7 mouse cellular contexts compared by ENCODE assay signal in the genomic region with DNA sequence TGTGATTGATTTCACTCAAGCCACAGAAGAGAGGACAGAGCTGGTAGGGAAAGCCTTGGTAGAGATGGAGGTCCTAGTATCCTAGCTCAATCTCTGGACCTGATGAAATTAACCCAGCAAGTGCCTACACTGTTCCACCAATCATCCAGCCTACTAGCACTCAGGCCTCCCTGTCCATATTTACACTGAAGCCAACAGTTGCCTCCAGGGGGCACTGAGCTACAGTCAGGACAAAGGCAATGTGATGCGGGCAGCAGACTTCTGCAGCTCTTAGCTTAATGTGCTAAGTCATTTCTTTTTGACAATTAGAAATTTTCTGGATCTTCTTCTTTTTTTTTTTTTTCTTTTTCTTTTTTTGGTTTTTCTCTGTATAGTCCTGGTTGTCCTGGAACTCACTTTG. TPM values are rescaled to one million over a fixed set of nuclear protein-coding genes. Genes with fewer than 3 reads are reported as not detected.
A peak's percentile ranks its signal among the peaks of the same experiment; 100 is the strongest.
DNase-seq lines count a peak whose midpoint lies in the region; ATAC-seq and TF ChIP-seq lines count a peak whose summit lies in the region.

No protein-coding gene starts in this region.

- no peak for TF ChIP-seq EP300 in CH12.LX (IDR thresholded peaks at IDR 0.05; ENCODE audit: low read length)

- H3K27me3 ChIP-seq in CH12.LX (replicated peaks) (no peaks in the 10 kb centered on the region), Patski (no peaks in the 10 kb centered on the region)
- H3K27me3 ChIP-seq in lung, embryonic 14.5 days (ENCODE audit: insufficient read depth, low read length), result no peaks in the 10 kb centered on the region

- peaks cover 10 to 22% of the 10 kb centered on the region in 2 experiments; a peak in 3 of 4 replicates for H3K4me1 ChIP-seq in CH12.LX (ENCODE audit: control insufficient read depth in 1 of 2, insufficient read depth in 2 of 2)
- no peaks in the 10 kb centered on the region for H3K4me1 ChIP-seq in lung, embryonic 14.5 days (ENCODE audit: insufficient read depth)

- no peak for TF ChIP-seq RAD21 in CH12.LX (IDR thresholded peaks at IDR 0.05; ENCODE audit: low read depth, low read length)

- POLR2A ChIA-PET in Patski (lab: Charles Lee), result no interaction called here

- peaks cover 8% of the 10 kb centered on the region for H3K79me2 ChIP-seq in CH12.LX (replicated peaks; ENCODE audit: control insufficient read depth, extremely low read depth, insufficient read depth, poor library complexity, severe bottlenecking)

- in situ Hi-C loops in CH12.LX (cut with MboI; ENCODE audit: low pct_ligation_motif_present, low pct_unique_long_range_greater_than_20kb, low sequenced_read_pairs), result no loop called here
- in situ Hi-C loops in Patski (cut with MboI; ENCODE audit: low pct_unique_long_range_greater_than_20kb), result loop anchor here (5.0 kb wide), 1 partner anchor 100 kb away; the partner anchor contains the start of gene Gm6096

- no peak overlapping the region for H3K27ac ChIP-seq in CH12.LX (ENCODE audit: insufficient read depth, low read depth)
- no peak overlapping the region for H3K27ac ChIP-seq in lung, embryonic 14.5 days (ENCODE audit: low read depth)

- peaks cover 60 to 89% of the 10 kb centered on the region in 2 experiments for H3K36me3 ChIP-seq in CH12.LX (replicated peaks in 1 of 2; ENCODE audit: control insufficient read depth in 1 of 2, insufficient read depth in 1 of 2, low read length in 1 of 2)
- peaks cover 98% of the 10 kb centered on the region for H3K36me3 ChIP-seq in lung, embryonic 14.5 days (ENCODE audit: insufficient read depth)

- H3K4me2 ChIP-seq in CH12.LX (ENCODE audit: insufficient read depth, low read depth, poor library complexity, severe bottlenecking), result no peak overlapping the region
- no peak overlapping the region for H3K4me2 ChIP-seq in lung, embryonic 14.5 days

- TF ChIP-seq CTCF in CH12.LX (conservative IDR thresholded peaks at IDR 0.05 in 1 of 2, IDR thresholded peaks at IDR 0.05 in 1 of 2; ENCODE audit: low read depth in 2 of 2, low read length in 2 of 2) (peak in 1 of 2 experiments; percentile 52; a peak in 2 of 4 replicates), Patski (IDR thresholded peaks at IDR 0.05) (peak; percentile 45)
- TF ChIP-seq CTCF in lung, embryonic 14.5 days (IDR thresholded peaks at IDR 0.05; ENCODE audit: low read depth), result peak; percentile 44

- WGBS in lung, embryonic 14.5 days, result 92% methylated on average over 1 of the region's 1 CpGs

- CTCF ChIA-PET in Patski (lab: Charles Lee), result interaction anchor here (0.8 to 5.3 kb wide), 8 partner anchors 8 to 101 kb away, joined by 3 to 36 read pairs (median 3); no protein-coding TSS in a partner anchor

- TF ChIP-seq POLR2A in CH12.LX (IDR thresholded peaks at IDR 0.05; ENCODE audit: low read depth, low read length), result no peak

- DNase-seq in kidney, adult 9 months, result peak; percentile 22
- no peak for DNase-seq in kidney, adult 11 months
- DNase-seq in CH12.LX (ENCODE audit: extremely low read depth) (peak; percentile 46), Patski (ENCODE audit: low read depth, low spot score) (no peak), MN1 (ENCODE audit: low spot score) (no peak)
- peak; percentile 55 for DNase-seq in lung, embryonic 14.5 days
- DNase-seq in frontal cortex, postnatal 36 days (ENCODE audit: low spot score in 2 of 2), result no peak

- no peak overlapping the region for H3K4me3 ChIP-seq in CH12.LX (replicated peaks in 1 of 3; ENCODE audit: low read depth in 2 of 3, low read length in 2 of 3, poor library complexity in 1 of 3)
- H3K4me3 ChIP-seq in lung, embryonic 14.5 days (ENCODE audit: low read depth, low read length), result no peak overlapping the region

- no peak for ATAC-seq in Patski
- ATAC-seq in lung, embryonic 14.5 days (ENCODE audit: insufficient read depth), result no peak

- dilution Hi-C loops in CH12.LX (cut with MboI; ENCODE audit: extremely low pct_ligation_motif_present, extremely low pct_unique_long_range_greater_than_20kb, low sequenced_read_pairs), result no loop called here

- H3K9me3 ChIP-seq in CH12.LX (replicated peaks; ENCODE audit: low read length), result no peaks in the 10 kb centered on the region
- no peaks in the 10 kb centered on the region for H3K9me3 ChIP-seq in lung, embryonic 14.5 days (ENCODE audit: low read depth, low read length)

- no peak overlapping the region for H3K9ac ChIP-seq in CH12.LX (ENCODE audit: insufficient read depth, low read depth)
- no peak overlapping the region for H3K9ac ChIP-seq in lung, embryonic 14.5 days

TF ChIP-seq in CH12.LX, 34 proteins besides CTCF, POLR2A, EP300 and RAD21:
- TF ChIP-seq CHD1 (IDR thresholded peaks at IDR 0.05; ENCODE audit: low read depth, low read length) (no peak), MEF2A (IDR thresholded peaks at IDR 0.05; ENCODE audit: borderline replicate concordance, low read depth, low read length) (no peak), SMC3 (IDR thresholded peaks at IDR 0.05; ENCODE audit: low read depth, low read length) (peak; percentile 41), NELFE (IDR thresholded peaks at IDR 0.05; ENCODE audit: low read depth, low read length) (no peak), JUND (conservative IDR thresholded peaks at IDR 0.05; ENCODE audit: low read depth, low read length) (no peak), POLR2AphosphoS2 (IDR thresholded peaks at IDR 0.05; ENCODE audit: low read depth, low read length) (no peak), USF2 (conservative IDR thresholded peaks at IDR 0.05; ENCODE audit: low read depth, low read length) (no peak)

RNA-seq across cellular contexts. Expression of gene 4931406P16Rik, which starts 38.6 kb away (rescaled TPM):
- total RNA-seq in CH12.LX (2012; rRNA removed) (9.0 and 10.0 TPM in 2 replicates), CH12.LX (2014; rRNA removed) (11.7 and 11.8 TPM in 2 replicates)
- polyA plus RNA-seq in CH12.LX (2012; ENCODE audit: insufficient read length, low read depth) (10.2 and 15.6 TPM in 2 replicates), Patski (2021) (30.9 TPM)
- polyA plus RNA-seq in lung, embryonic 14.5 days (2014; fragmentation: Nextera tagmentation; extraction: Ambion mirVana), result 54.7 and 59.2 TPM in 2 replicates

RNA-seq across cellular contexts. Expression of gene Lsm14a, which starts 41.1 kb away (rescaled TPM):
- total RNA-seq in CH12.LX (2012; rRNA removed), result 45.2 and 53.7 TPM in 2 replicates
- total RNA-seq in CH12.LX (2014; rRNA removed), result 80.7 and 90.0 TPM in 2 replicates
- polyA plus RNA-seq in CH12.LX (2012; ENCODE audit: insufficient read length, low read depth), result 193 and 203 TPM in 2 replicates
- polyA plus RNA-seq in Patski (2021), result 118 TPM
- polyA plus RNA-seq in lung, embryonic 14.5 days (2014; fragmentation: Nextera tagmentation; extraction: Ambion mirVana), result 58.2 and 58.7 TPM in 2 replicates

Comparison
In these comparisons a context has a peak if more than half of its experiments do, and no peak if none do; other contexts are left out.
1. DNase-seq: peak in kidney, adult 9 months (single experiment), CH12.LX (single experiment) and lung, embryonic 14.5 days (single experiment); none in kidney, adult 11 months (single experiment), Patski (single experiment), frontal cortex, postnatal 36 days (0 of 2) and MN1 (single experiment).